Mouse (Mus musculus): ENCODE measurements around the gene Gm9857. TPM values are rescaled to one million over a fixed set of nuclear protein-coding genes. Genes with fewer than 3 reads are reported as not detected.

Gm9857 gene
- polyA plus RNA-seq, 1 experiment from 2014 or later: not detected

DNA sequence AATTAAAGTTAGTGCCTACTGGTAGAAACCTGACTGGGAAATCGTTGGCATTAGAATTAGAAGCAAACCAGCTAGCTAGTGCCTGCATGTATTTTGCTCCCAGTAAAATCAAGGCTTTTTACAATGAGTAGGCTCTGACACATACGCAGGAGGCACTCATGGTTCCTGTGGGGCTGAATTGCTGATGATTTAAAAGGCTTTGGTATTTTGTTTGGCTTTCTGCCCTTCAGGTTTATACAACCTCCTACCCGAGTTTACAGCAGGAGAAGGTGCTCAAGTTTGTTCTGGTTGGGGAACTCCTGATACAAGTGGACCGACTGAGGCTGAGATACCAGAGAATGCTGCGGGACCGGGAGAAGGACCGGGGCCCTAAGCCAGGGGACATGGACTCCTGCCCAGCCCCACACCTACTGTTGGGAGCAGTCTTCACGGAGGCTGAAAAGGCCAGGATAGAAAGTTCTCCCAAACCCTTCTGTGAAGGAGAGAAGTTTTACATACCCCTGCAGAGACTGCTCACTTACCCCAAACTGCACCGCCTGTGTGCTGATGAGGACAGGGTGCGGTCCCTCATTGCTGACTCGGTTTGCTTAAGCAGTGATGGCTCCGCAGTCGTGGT, 19.5 kb upstream of the Gm9857 start:
- Histone ChIP-seq H3K4me1 (ENCODE audit: control insufficient read depth in 2 of 2, insufficient read depth in 2 of 2, low read length in 2 of 2) (peaks cover 0 to 3% of the 10 kb centered on the region in 2 experiments; a peak in 2 of 4 replicates), H3K4me3 (ENCODE audit: control insufficient read depth in 1 of 2, insufficient read depth in 1 of 2, low read depth in 1 of 2, low read length in 2 of 2) (no peak overlapping the region), H3K9me3 (ENCODE audit: control insufficient read depth, low read length) (no peaks in the 10 kb centered on the region), H3K27ac (replicated peaks in 1 of 2; ENCODE audit: control insufficient read depth in 1 of 2, insufficient read depth in 1 of 2, low read depth in 2 of 2, low read length in 2 of 2) (no peak overlapping the region), H3K9ac (ENCODE audit: low read length) (no peak overlapping the region), H3K27me3 (ENCODE audit: control insufficient read depth, insufficient read depth, low read length) (no peaks in the 10 kb centered on the region), H3K36me3 (ENCODE audit: control insufficient read depth, insufficient read depth, low read length) (no peaks in the 10 kb centered on the region), H3K4me2 (ENCODE audit: low read length) (no peak overlapping the region)
- no peak for ATAC-seq (ENCODE audit: insufficient number of reproducible peaks, insufficient read depth, low FRiP score, low read depth)
- 65% methylated on average over 13 of the region's 13 CpGs for WGBS

DNA sequence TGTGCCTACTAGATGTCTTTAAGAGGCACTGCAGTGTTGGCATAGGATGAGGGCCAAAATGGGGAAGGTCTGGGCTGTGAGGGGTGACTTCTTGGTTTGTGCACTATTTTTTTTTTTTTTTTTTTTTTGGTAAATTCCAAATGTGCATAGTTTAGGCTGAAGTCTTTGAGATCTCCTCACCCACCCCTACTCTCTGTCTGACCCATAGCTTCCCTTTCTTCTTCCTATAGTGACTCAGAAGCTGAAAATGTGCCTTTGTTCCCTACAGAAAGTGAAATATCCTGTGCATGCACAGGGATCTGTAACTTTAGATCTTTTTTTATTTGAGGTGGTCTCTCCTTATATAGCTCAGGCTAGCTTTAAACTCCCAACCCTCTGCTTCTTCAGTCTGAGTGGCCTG, 17.7 kb upstream of the Gm9857 start:
- Histone ChIP-seq H3K4me2 (ENCODE audit: low read length) (no peak overlapping the region), H3K4me1 (ENCODE audit: control insufficient read depth in 2 of 2, insufficient read depth in 2 of 2, low read length in 2 of 2) (peaks cover 0 to 3% of the 10 kb centered on the region in 2 experiments; a peak in 3 of 4 replicates), H3K36me3 (ENCODE audit: control insufficient read depth, insufficient read depth, low read length) (no peaks in the 10 kb centered on the region), H3K9ac (ENCODE audit: low read length) (no peak overlapping the region), H3K9me3 (ENCODE audit: control insufficient read depth, low read length) (no peaks in the 10 kb centered on the region), H3K27me3 (ENCODE audit: control insufficient read depth, insufficient read depth, low read length) (no peaks in the 10 kb centered on the region), H3K27ac (replicated peaks in 1 of 2; ENCODE audit: control insufficient read depth in 1 of 2, insufficient read depth in 1 of 2, low read depth in 2 of 2, low read length in 2 of 2) (no peak overlapping the region), H3K4me3 (ENCODE audit: control insufficient read depth in 1 of 2, insufficient read depth in 1 of 2, low read depth in 1 of 2, low read length in 2 of 2) (no peak overlapping the region)
- ATAC-seq (ENCODE audit: insufficient number of reproducible peaks, insufficient read depth, low FRiP score, low read depth): no peak

DNA sequence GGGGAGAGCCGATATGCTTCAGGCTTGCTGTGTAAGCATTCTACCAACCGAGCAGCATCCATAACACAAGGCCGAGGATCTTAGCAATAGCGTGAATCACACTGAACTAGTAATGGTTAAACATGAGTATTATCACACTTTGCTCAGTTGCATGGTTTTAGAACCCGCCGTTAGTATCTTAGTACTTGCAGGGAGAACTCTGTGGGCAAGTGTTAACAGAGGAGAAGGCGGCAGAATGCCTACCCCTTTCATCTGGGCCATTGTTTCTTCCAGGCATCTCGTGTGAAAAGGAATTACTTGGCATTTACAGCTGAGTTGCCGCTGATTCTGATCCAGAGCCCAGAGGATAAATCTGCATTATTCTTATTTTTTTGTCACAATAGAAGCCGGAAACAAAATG, 751 bp upstream of the Gm9857 start:
- Histone ChIP-seq H3K27me3 (ENCODE audit: control insufficient read depth, insufficient read depth, low read length) (no peaks in the 10 kb centered on the region), H3K9ac (ENCODE audit: low read length) (no peak overlapping the region), H3K36me3 (ENCODE audit: control insufficient read depth, insufficient read depth, low read length) (no peaks in the 10 kb centered on the region), H3K27ac (replicated peaks in 1 of 2; ENCODE audit: control insufficient read depth in 1 of 2, insufficient read depth in 1 of 2, low read depth in 2 of 2, low read length in 2 of 2) (no peak overlapping the region), H3K9me3 (ENCODE audit: control insufficient read depth, low read length) (no peaks in the 10 kb centered on the region), H3K4me1 (ENCODE audit: control insufficient read depth in 2 of 2, insufficient read depth in 2 of 2, low read length in 2 of 2) (peaks cover 0 to 3% of the 10 kb centered on the region in 2 experiments; a peak in 1 of 4 replicates), H3K4me2 (ENCODE audit: low read length) (no peak overlapping the region), H3K4me3 (ENCODE audit: control insufficient read depth in 1 of 2, insufficient read depth in 1 of 2, low read depth in 1 of 2, low read length in 2 of 2) (no peak overlapping the region)
- WGBS: 82% methylated on average over 10 of the region's 10 CpGs
- no peak for ATAC-seq (ENCODE audit: insufficient number of reproducible peaks, insufficient read depth, low FRiP score, low read depth)

DNA sequence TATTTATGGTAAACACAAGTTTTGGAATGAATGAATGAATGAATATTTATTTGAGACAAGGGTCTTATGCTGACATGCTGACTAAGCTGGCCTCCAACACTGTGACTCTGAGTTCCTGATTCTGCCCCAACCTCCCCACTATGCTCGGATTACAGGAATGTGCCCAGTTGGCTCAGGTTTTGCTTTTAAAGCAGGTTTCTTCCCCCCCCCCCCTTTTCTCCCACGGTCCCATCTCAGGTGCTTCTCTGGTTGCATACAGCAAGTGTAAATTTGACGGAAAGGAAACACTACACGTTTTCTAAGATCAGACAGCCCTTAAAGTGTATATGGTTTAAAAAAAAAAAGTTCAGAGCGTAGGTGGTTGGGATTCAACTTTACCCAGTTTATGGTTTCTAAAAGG, 672 bp downstream of the Gm9857 start, which contains the start of gene Henmt1:
Gene Henmt1, plus strand, starts transcription at position 301 of the 400 bp plus-strand sequence.
- Histone ChIP-seq H3K9me3 (ENCODE audit: control insufficient read depth, low read length) (no peaks in the 10 kb centered on the region), H3K4me1 (ENCODE audit: control insufficient read depth in 2 of 2, insufficient read depth in 2 of 2, low read length in 2 of 2) (peaks cover 0 to 3% of the 10 kb centered on the region in 2 experiments; a peak in 1 of 4 replicates), H3K4me3 (ENCODE audit: control insufficient read depth in 1 of 2, insufficient read depth in 1 of 2, low read depth in 1 of 2, low read length in 2 of 2) (peak within 1 kb of the TSS; percentile 23 to 34), H3K27ac (replicated peaks in 1 of 2; ENCODE audit: control insufficient read depth in 1 of 2, insufficient read depth in 1 of 2, low read depth in 2 of 2, low read length in 2 of 2) (no peak within 1 kb of the TSS), H3K36me3 (ENCODE audit: control insufficient read depth, insufficient read depth, low read length) (no peaks in the 10 kb centered on the region), H3K9ac (ENCODE audit: low read length) (no peak within 1 kb of the TSS), H3K4me2 (ENCODE audit: low read length) (peak within 1 kb of the TSS; percentile 70), H3K27me3 (ENCODE audit: control insufficient read depth, insufficient read depth, low read length) (no peaks in the 10 kb centered on the region)
- 81% methylated on average over 5 of the region's 5 CpGs for WGBS
- ATAC-seq (ENCODE audit: insufficient number of reproducible peaks, insufficient read depth, low FRiP score, low read depth): no peak

DNA sequence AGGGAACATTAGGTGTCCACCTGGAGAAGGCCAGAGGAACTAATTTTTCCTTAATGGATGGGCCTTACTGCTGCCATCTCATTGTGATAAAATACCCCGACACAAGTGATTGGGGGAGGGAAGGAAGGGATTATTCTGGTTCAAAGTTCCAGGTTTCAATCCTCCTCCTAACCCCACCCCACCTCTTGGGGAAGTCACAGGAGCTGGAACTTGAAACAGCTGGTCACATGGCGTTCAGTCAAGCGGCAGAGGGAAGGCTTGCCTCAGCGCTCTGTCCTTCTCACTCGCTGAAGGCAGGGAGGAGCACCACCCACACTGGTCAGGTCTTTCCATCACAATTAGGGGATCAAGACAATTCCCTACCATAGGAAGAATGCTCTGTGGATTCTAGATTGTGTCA, 1.6 kb downstream of the Gm9857 start:
- no peak overlapping the region for H3K9ac ChIP-seq (ENCODE audit: low read length)
- no peak overlapping the region for H3K4me2 ChIP-seq (ENCODE audit: low read length)
- H3K4me1 ChIP-seq (ENCODE audit: control insufficient read depth in 2 of 2, insufficient read depth in 2 of 2, low read length in 2 of 2): peaks cover 0 to 3% of the 10 kb centered on the region in 2 experiments; a peak in 1 of 4 replicates
- no peaks in the 10 kb centered on the region for H3K36me3 ChIP-seq (ENCODE audit: control insufficient read depth, insufficient read depth, low read length)
- no peaks in the 10 kb centered on the region for H3K9me3 ChIP-seq (ENCODE audit: control insufficient read depth, low read length)
- H3K27me3 ChIP-seq (ENCODE audit: control insufficient read depth, insufficient read depth, low read length): no peaks in the 10 kb centered on the region
- no peak overlapping the region for H3K27ac ChIP-seq (replicated peaks in 1 of 2; ENCODE audit: control insufficient read depth in 1 of 2, insufficient read depth in 1 of 2, low read depth in 2 of 2, low read length in 2 of 2)
- 87% methylated on average over 5 of the region's 5 CpGs for WGBS
- H3K4me3 ChIP-seq (ENCODE audit: control insufficient read depth in 1 of 2, insufficient read depth in 1 of 2, low read depth in 1 of 2, low read length in 2 of 2): no peak overlapping the region
- ATAC-seq (ENCODE audit: insufficient number of reproducible peaks, insufficient read depth, low FRiP score, low read depth): no peak

DNA sequence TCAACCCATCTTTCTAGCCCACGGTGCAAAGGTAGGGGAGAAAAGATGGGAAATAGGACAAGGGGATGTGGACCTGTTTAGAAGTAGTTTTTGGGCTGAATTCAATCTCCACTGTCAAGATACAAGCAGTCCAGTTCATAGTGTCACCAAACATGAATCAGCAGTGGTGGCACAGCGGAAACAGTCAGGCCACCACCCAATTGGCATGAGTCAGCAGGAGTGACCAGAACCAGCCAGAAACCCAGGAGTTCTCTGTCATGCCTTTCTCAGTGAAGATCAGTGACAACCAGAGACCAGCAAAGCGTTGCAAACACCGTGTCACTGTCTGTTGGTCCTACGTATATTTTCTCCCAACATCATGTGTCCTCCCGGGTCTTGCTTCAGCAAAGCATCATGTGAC, 6.7 kb downstream of the Gm9857 start:
- Histone ChIP-seq H3K4me2 (ENCODE audit: low read length) (no peak overlapping the region), H3K9me3 (ENCODE audit: control insufficient read depth, low read length) (no peaks in the 10 kb centered on the region), H3K9ac (ENCODE audit: low read length) (no peak overlapping the region), H3K27ac (replicated peaks in 1 of 2; ENCODE audit: control insufficient read depth in 1 of 2, insufficient read depth in 1 of 2, low read depth in 2 of 2, low read length in 2 of 2) (no peak overlapping the region), H3K27me3 (ENCODE audit: control insufficient read depth, insufficient read depth, low read length) (no peaks in the 10 kb centered on the region), H3K4me3 (ENCODE audit: control insufficient read depth in 1 of 2, insufficient read depth in 1 of 2, low read depth in 1 of 2, low read length in 2 of 2) (no peak overlapping the region), H3K4me1 (ENCODE audit: control insufficient read depth in 2 of 2, insufficient read depth in 2 of 2, low read length in 2 of 2) (no peaks in the 10 kb centered on the region), H3K36me3 (ENCODE audit: control insufficient read depth, insufficient read depth, low read length) (no peaks in the 10 kb centered on the region)
- ATAC-seq (ENCODE audit: insufficient number of reproducible peaks, insufficient read depth, low FRiP score, low read depth): no peak
- 86% methylated on average over 6 of the region's 6 CpGs for WGBS

DNA sequence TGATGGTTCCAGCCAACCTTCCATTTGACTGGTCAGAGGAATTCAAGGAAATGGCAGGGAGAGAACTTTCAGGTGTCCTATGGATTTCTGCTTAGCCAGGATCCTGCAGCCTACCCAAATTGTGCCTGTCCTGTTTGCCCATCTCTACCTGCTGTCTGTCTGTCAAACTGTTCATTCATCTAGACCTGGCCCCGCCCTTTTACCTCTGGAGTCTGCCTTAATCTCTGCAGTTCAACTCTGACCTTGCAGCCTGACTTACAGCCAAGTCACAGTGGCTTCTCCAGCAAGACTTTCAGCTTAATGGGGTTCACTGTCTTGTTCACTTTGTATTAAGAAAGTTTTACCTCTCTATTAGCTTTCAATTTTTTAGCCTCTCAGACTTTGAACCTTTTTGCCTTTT, 13.9 kb downstream of the Gm9857 start:
- 60% methylated on average over 1 of the region's 1 CpGs for WGBS
- no peak overlapping the region for H3K4me3 ChIP-seq (ENCODE audit: control insufficient read depth in 1 of 2, insufficient read depth in 1 of 2, low read depth in 1 of 2, low read length in 2 of 2)
- no peaks in the 10 kb centered on the region for H3K4me1 ChIP-seq (ENCODE audit: control insufficient read depth in 2 of 2, insufficient read depth in 2 of 2, low read length in 2 of 2)

DNA sequence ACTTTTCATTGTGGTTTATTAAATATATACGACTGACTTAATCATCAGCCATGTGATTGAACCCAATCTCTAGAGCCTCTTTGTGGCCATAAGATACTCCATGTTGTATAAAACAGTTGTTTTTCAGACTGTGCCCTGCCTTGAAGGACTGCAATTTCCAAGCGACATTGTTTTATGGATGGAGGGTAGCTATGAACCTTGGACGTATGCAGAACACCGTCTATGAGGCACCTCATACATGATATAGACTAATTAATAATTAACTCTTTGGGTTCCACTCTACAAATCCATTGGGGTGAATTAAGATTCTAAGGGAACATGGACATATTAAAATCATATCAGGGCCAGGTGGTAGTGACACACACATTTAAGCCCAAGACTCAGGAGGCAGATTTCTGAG, 14.6 kb downstream of the Gm9857 start:
- no peak for ATAC-seq (ENCODE audit: insufficient number of reproducible peaks, insufficient read depth, low FRiP score, low read depth)
- no peaks in the 10 kb centered on the region for H3K27me3 ChIP-seq (ENCODE audit: control insufficient read depth, insufficient read depth, low read length)
- no peak overlapping the region for H3K4me3 ChIP-seq (ENCODE audit: control insufficient read depth in 1 of 2, insufficient read depth in 1 of 2, low read depth in 1 of 2, low read length in 2 of 2)
- H3K4me2 ChIP-seq (ENCODE audit: low read length): no peak overlapping the region
- no peaks in the 10 kb centered on the region for H3K4me1 ChIP-seq (ENCODE audit: control insufficient read depth in 2 of 2, insufficient read depth in 2 of 2, low read length in 2 of 2)
- no peak overlapping the region for H3K9ac ChIP-seq (ENCODE audit: low read length)
- no peak overlapping the region for H3K27ac ChIP-seq (replicated peaks in 1 of 2; ENCODE audit: control insufficient read depth in 1 of 2, insufficient read depth in 1 of 2, low read depth in 2 of 2, low read length in 2 of 2)
- H3K36me3 ChIP-seq (ENCODE audit: control insufficient read depth, insufficient read depth, low read length): no peaks in the 10 kb centered on the region
- WGBS: 79% methylated on average over 4 of the region's 4 CpGs
- H3K9me3 ChIP-seq (ENCODE audit: control insufficient read depth, low read length): no peaks in the 10 kb centered on the region

More for the DNA sequence above, 13.9 kb downstream of the Gm9857 start:
- H3K4me2 ChIP-seq (ENCODE audit: low read length): no peak overlapping the region
- H3K27ac ChIP-seq (replicated peaks in 1 of 2; ENCODE audit: control insufficient read depth in 1 of 2, insufficient read depth in 1 of 2, low read depth in 2 of 2, low read length in 2 of 2): no peak overlapping the region
- H3K9ac ChIP-seq (ENCODE audit: low read length): no peak overlapping the region
- ATAC-seq (ENCODE audit: insufficient number of reproducible peaks, insufficient read depth, low FRiP score, low read depth): no peak
- H3K27me3 ChIP-seq (ENCODE audit: control insufficient read depth, insufficient read depth, low read length): no peaks in the 10 kb centered on the region
- no peaks in the 10 kb centered on the region for H3K36me3 ChIP-seq (ENCODE audit: control insufficient read depth, insufficient read depth, low read length)
- H3K9me3 ChIP-seq (ENCODE audit: control insufficient read depth, low read length): no peaks in the 10 kb centered on the region

Measured in heart, embryonic 14.5 days (tissue).